Mouse (Mus musculus): ENCODE measurements around the gene Plagl1. TPM values are rescaled to one million over a fixed set of nuclear protein-coding genes. Genes with fewer than 3 reads are reported as not detected.

Gene Plagl1
- polyA plus RNA-seq, 1 experiment from 2014 or later = 55.8 TPM

GRCm38 (mm10) chr10:13065129-13065752 is 4.9 kb downstream of the Plagl1 start:
- Histone ChIP-seq H3K27ac (replicated peaks; ENCODE audit: low read depth, low read length) (no peak overlapping the region), H3K9me3 (ENCODE audit: control insufficient read depth, low read length) (no peaks in the 10 kb centered on the region), H3K4me1 (ENCODE audit: control insufficient read depth, insufficient read depth, low read length) (peaks cover 7% of the 10 kb centered on the region), H3K27me3 (ENCODE audit: control insufficient read depth, insufficient read depth, low read length) (peaks cover 17% of the 10 kb centered on the region), H3K4me2 (ENCODE audit: low read length) (no peak overlapping the region), H3K9ac (replicated peaks; ENCODE audit: low read length) (no peak overlapping the region), H3K4me3 (replicated peaks; ENCODE audit: low read depth, low read length) (no peak overlapping the region), H3K36me3 (ENCODE audit: control insufficient read depth, insufficient read depth, low read length) (no peaks in the 10 kb centered on the region)
- WGBS = 82% methylated on average over 3 of the region's 3 CpGs
- ATAC-seq (ENCODE audit: low FRiP score, low TSS enrichment) (no peak), DNase-seq (no peak)

GRCm38 (mm10) chr10:13071031-13071430 is 10.7 kb downstream of the Plagl1 start:
- no peak overlapping the region for H3K9ac ChIP-seq (replicated peaks; ENCODE audit: low read length)
- H3K4me2 ChIP-seq (ENCODE audit: low read length) = no peak overlapping the region
- no peaks in the 10 kb centered on the region for H3K9me3 ChIP-seq (ENCODE audit: control insufficient read depth, low read length)
- H3K27ac ChIP-seq (replicated peaks; ENCODE audit: low read depth, low read length) = no peak overlapping the region
- H3K36me3 ChIP-seq (ENCODE audit: control insufficient read depth, insufficient read depth, low read length) = no peaks in the 10 kb centered on the region
- WGBS = 97% methylated on average over 2 of the region's 2 CpGs
- DNase-seq (no peak), ATAC-seq (ENCODE audit: low FRiP score, low TSS enrichment) (no peak)
- H3K4me1 ChIP-seq (ENCODE audit: control insufficient read depth, insufficient read depth, low read length) = no peaks in the 10 kb centered on the region
- H3K4me3 ChIP-seq (replicated peaks; ENCODE audit: low read depth, low read length) = no peak overlapping the region
- H3K27me3 ChIP-seq (ENCODE audit: control insufficient read depth, insufficient read depth, low read length) = no peaks in the 10 kb centered on the region

GRCm38 (mm10) chr10:13076807-13077532 is 16.7 kb downstream of the Plagl1 start:
- ATAC-seq (ENCODE audit: low FRiP score, low TSS enrichment) (no peak), DNase-seq (no peak)
- H3K4me2 ChIP-seq (ENCODE audit: low read length) = no peak overlapping the region
- H3K9ac ChIP-seq (replicated peaks; ENCODE audit: low read length) = no peak overlapping the region
- H3K4me1 ChIP-seq (ENCODE audit: control insufficient read depth, insufficient read depth, low read length) = no peaks in the 10 kb centered on the region
- 70% methylated on average over 7 of the region's 7 CpGs for WGBS
- no peaks in the 10 kb centered on the region for H3K27me3 ChIP-seq (ENCODE audit: control insufficient read depth, insufficient read depth, low read length)
- no peak overlapping the region for H3K4me3 ChIP-seq (replicated peaks; ENCODE audit: low read depth, low read length)
- H3K27ac ChIP-seq (replicated peaks; ENCODE audit: low read depth, low read length) = no peak overlapping the region
- H3K9me3 ChIP-seq (ENCODE audit: control insufficient read depth, low read length) = no peaks in the 10 kb centered on the region
- no peaks in the 10 kb centered on the region for H3K36me3 ChIP-seq (ENCODE audit: control insufficient read depth, insufficient read depth, low read length)

- Histone ChIP-seq H3K27me3 (ENCODE audit: control insufficient read depth, insufficient read depth, low read length) (no peaks in the 10 kb centered on the region), H3K9me3 (ENCODE audit: control insufficient read depth, low read length) (no peaks in the 10 kb centered on the region), H3K27ac (replicated peaks; ENCODE audit: low read depth, low read length) (no peak overlapping the region), H3K4me1 (ENCODE audit: control insufficient read depth, insufficient read depth, low read length) (no peaks in the 10 kb centered on the region), H3K4me2 (ENCODE audit: low read length) (no peak overlapping the region), H3K4me3 (replicated peaks; ENCODE audit: low read depth, low read length) (no peak overlapping the region), H3K9ac (replicated peaks; ENCODE audit: low read length) (no peak overlapping the region), H3K36me3 (ENCODE audit: control insufficient read depth, insufficient read depth, low read length) (no peaks in the 10 kb centered on the region)
- peak; percentile 36 for DNase-seq
- WGBS = 75% methylated on average over 12 of the region's 12 CpGs
- peak; percentile 44; the same call in 1 of the 2 replicates for ATAC-seq (ENCODE audit: low FRiP score, low TSS enrichment)
These were observed 22.2 kb downstream of the Plagl1 start for GRCm38 (mm10) chr10:13082459-13082858.

GRCm38 (mm10) chr10:13090596-13091424 is 30.5 kb downstream of the Plagl1 start:
- Histone ChIP-seq H3K36me3 (ENCODE audit: control insufficient read depth, insufficient read depth, low read length) (no peaks in the 10 kb centered on the region), H3K27ac (replicated peaks; ENCODE audit: low read depth, low read length) (peak overlapping the region; percentile 17; the same call in 1 of the 2 replicates), H3K4me2 (ENCODE audit: low read length) (peak overlapping the region; percentile 61), H3K27me3 (ENCODE audit: control insufficient read depth, insufficient read depth, low read length) (no peaks in the 10 kb centered on the region), H3K4me1 (ENCODE audit: control insufficient read depth, insufficient read depth, low read length) (0 out of 2 replicates have a peak, but pooled peaks cover 7% of the 10 kb centered on the region), H3K9me3 (ENCODE audit: control insufficient read depth, low read length) (peaks cover 20% of the 10 kb centered on the region), H3K9ac (replicated peaks; ENCODE audit: low read length) (peak overlapping the region; percentile 57), H3K4me3 (replicated peaks; ENCODE audit: low read depth, low read length) (peak overlapping the region; percentile 55)
- ATAC-seq (ENCODE audit: low FRiP score, low TSS enrichment) (peak; percentile 93), DNase-seq (peak; percentile 90)
- 58% methylated on average over 68 of the region's 70 CpGs for WGBS

GRCm38 (mm10) chr10:13092996-13093395 is 32.7 kb downstream of the Plagl1 start:
- Histone ChIP-seq H3K9ac (replicated peaks; ENCODE audit: low read length) (no peak overlapping the region), H3K4me2 (ENCODE audit: low read length) (peak overlapping the region; percentile 33)
- ATAC-seq (ENCODE audit: low FRiP score, low TSS enrichment) = no peak

GRCm38 (mm10) chr10:13098895-13099294 is 38.6 kb downstream of the Plagl1 start:
- Histone ChIP-seq H3K9ac (replicated peaks; ENCODE audit: low read length) (no peak overlapping the region), H3K27ac (replicated peaks; ENCODE audit: low read depth, low read length) (no peak overlapping the region), H3K9me3 (ENCODE audit: control insufficient read depth, low read length) (no peaks in the 10 kb centered on the region), H3K27me3 (ENCODE audit: control insufficient read depth, insufficient read depth, low read length) (no peaks in the 10 kb centered on the region), H3K4me3 (replicated peaks; ENCODE audit: low read depth, low read length) (no peak overlapping the region), H3K36me3 (ENCODE audit: control insufficient read depth, insufficient read depth, low read length) (no peaks in the 10 kb centered on the region), H3K4me2 (ENCODE audit: low read length) (no peak overlapping the region), H3K4me1 (ENCODE audit: control insufficient read depth, insufficient read depth, low read length) (no peaks in the 10 kb centered on the region)
- DNase-seq (no peak), ATAC-seq (ENCODE audit: low FRiP score, low TSS enrichment) (no peak)
- WGBS = 80% methylated on average over 1 of the region's 1 CpGs

More at GRCm38 (mm10) chr10:13092996-13093395, 32.7 kb downstream of the Plagl1 start:
- H3K4me3 ChIP-seq (replicated peaks; ENCODE audit: low read depth, low read length) = no peak overlapping the region
- 65% methylated on average over 3 of the region's 3 CpGs for WGBS
- H3K4me1 ChIP-seq (ENCODE audit: control insufficient read depth, insufficient read depth, low read length) = 0 out of 2 replicates have a peak, but pooled peaks cover 7% of the 10 kb centered on the region
- H3K27me3 ChIP-seq (ENCODE audit: control insufficient read depth, insufficient read depth, low read length) = no peaks in the 10 kb centered on the region
- peaks cover 20% of the 10 kb centered on the region for H3K9me3 ChIP-seq (ENCODE audit: control insufficient read depth, low read length)
- no peak for DNase-seq
- H3K27ac ChIP-seq (replicated peaks; ENCODE audit: low read depth, low read length) = no peak overlapping the region
- H3K36me3 ChIP-seq (ENCODE audit: control insufficient read depth, insufficient read depth, low read length) = no peaks in the 10 kb centered on the region

- Histone ChIP-seq H3K36me3 (ENCODE audit: control insufficient read depth, insufficient read depth, low read length) (no peaks in the 10 kb centered on the region), H3K4me2 (ENCODE audit: low read length) (no peak overlapping the region), H3K9me3 (ENCODE audit: control insufficient read depth, low read length) (no peaks in the 10 kb centered on the region), H3K27me3 (ENCODE audit: control insufficient read depth, insufficient read depth, low read length) (no peaks in the 10 kb centered on the region), H3K9ac (replicated peaks; ENCODE audit: low read length) (no peak overlapping the region), H3K27ac (replicated peaks; ENCODE audit: low read depth, low read length) (no peak overlapping the region), H3K4me1 (ENCODE audit: control insufficient read depth, insufficient read depth, low read length) (no peaks in the 10 kb centered on the region), H3K4me3 (replicated peaks; ENCODE audit: low read depth, low read length) (no peak overlapping the region)
- no peak for ATAC-seq (ENCODE audit: low FRiP score, low TSS enrichment)
- WGBS = 83% methylated on average over 6 of the region's 6 CpGs
- DNase-seq = no peak
These were observed 39.9 kb downstream of the Plagl1 start for GRCm38 (mm10) chr10:13100061-13100648.

All from midbrain, embryonic 14.5 days (tissue).